ENCODE assay signal across 8 mouse cellular contexts in genomic region chr15:86113342-86113710, GRCm38 (mm10). TPM values are rescaled to one million over a fixed set of nuclear protein-coding genes. Genes with fewer than 3 reads are reported as not detected.
DNase-seq lines count a peak whose midpoint lies in the region; ATAC-seq lines count a peak whose summit lies in the region.

No protein-coding gene starts in this region.

- H3K4me2 ChIP-seq in heart, embryonic 12.5 days = peak overlapping the region; percentile 21
- H3K4me2 ChIP-seq in liver, embryonic 13.5 days = 0 out of 2 replicates have a peak overlapping the region, but pooled peaks have one; percentile 8

- WGBS in heart, embryonic 12.5 days = 11% methylated on average over 9 of the region's 9 CpGs
- 2% methylated on average over 9 of the region's 9 CpGs for WGBS in forebrain, embryonic 10.5 days
- 12% methylated on average over 9 of the region's 9 CpGs for WGBS in liver, embryonic 13.5 days (ENCODE audit: insufficient replicate concordance)

- H3K36me3 ChIP-seq in heart, embryonic 12.5 days = no peaks in the 10 kb centered on the region
- H3K36me3 ChIP-seq in forebrain, embryonic 10.5 days (replicated peaks) = peaks cover 4% of the 10 kb centered on the region
- H3K36me3 ChIP-seq in liver, embryonic 13.5 days = peaks cover 10% of the 10 kb centered on the region; the same call in 1 of the 2 replicates

- no peak for ATAC-seq in heart, embryonic 12.5 days (ENCODE audit: insufficient number of reproducible peaks, low FRiP score)
- ATAC-seq in liver, embryonic 13.5 days (ENCODE audit: low read depth) = peak; percentile 39

- H3K9ac ChIP-seq in heart, embryonic 12.5 days = no peak overlapping the region
- peak overlapping the region; percentile 50 for H3K9ac ChIP-seq in liver, embryonic 13.5 days

- H3K27ac ChIP-seq in heart, embryonic 12.5 days (ENCODE audit: poor library complexity, severe bottlenecking) = 0 out of 2 replicates have a peak overlapping the region, but pooled peaks have one; percentile 31
- peak overlapping the region; percentile 72 for H3K27ac ChIP-seq in forebrain, embryonic 10.5 days
- H3K27ac ChIP-seq in liver, embryonic 13.5 days = peak overlapping the region; percentile 72

- no peaks in the 10 kb centered on the region for H3K9me3 ChIP-seq in heart, embryonic 12.5 days (replicated peaks)
- no peaks in the 10 kb centered on the region for H3K9me3 ChIP-seq in forebrain, embryonic 10.5 days
- H3K9me3 ChIP-seq in liver, embryonic 13.5 days (replicated peaks) = no peaks in the 10 kb centered on the region

- H3K27me3 ChIP-seq in heart, embryonic 12.5 days (replicated peaks) = no peaks in the 10 kb centered on the region
- no peaks in the 10 kb centered on the region for H3K27me3 ChIP-seq in forebrain, embryonic 10.5 days (ENCODE audit: poor library complexity, severe bottlenecking)
- no peaks in the 10 kb centered on the region for H3K27me3 ChIP-seq in liver, embryonic 13.5 days

- DNase-seq in heart, postnatal 25 days (ENCODE audit: low spot score) = no peak
- peak; percentile 38 for DNase-seq in CD4-positive, CD25-positive, alpha-beta regulatory T cell, adult 2 months (ENCODE audit: low read depth, low spot score)
- DNase-seq in forebrain, embryonic 10.5 days (ENCODE audit: extremely low spot score, low spot score) = peak; percentile 25
- DNase-seq in liver, embryonic 13.5 days = no peak
- no peak for DNase-seq in ovary, postnatal 36 days (ENCODE audit: low spot score)
- DNase-seq in frontal cortex, postnatal 10 days (ENCODE audit: low spot score in 2 of 2) = no peak
- DNase-seq in gastrocnemius, postnatal 25 days = no peak

- peaks cover 83% of the 10 kb centered on the region for H3K4me1 ChIP-seq in heart, embryonic 12.5 days (replicated peaks)
- H3K4me1 ChIP-seq in forebrain, embryonic 10.5 days = peaks cover 74% of the 10 kb centered on the region
- peaks cover 86% of the 10 kb centered on the region for H3K4me1 ChIP-seq in liver, embryonic 13.5 days (replicated peaks)

- intact Hi-C loops in heart, postnatal 25 days (cut with DNase I) = loop anchor here (2.0 kb wide), 1 partner anchor 23 kb away; no protein-coding TSS in a partner anchor

- no peak overlapping the region for H3K4me3 ChIP-seq in heart, embryonic 12.5 days
- peak overlapping the region; percentile 19; the same call in 1 of the 2 replicates for H3K4me3 ChIP-seq in forebrain, embryonic 10.5 days
- no peak overlapping the region for H3K4me3 ChIP-seq in liver, embryonic 13.5 days (replicated peaks)

RNA-seq across cellular contexts. Expression of gene Gramd4, which starts 55.8 kb away (rescaled TPM):
- polyA plus RNA-seq in heart, embryonic 12.5 days (2016; fragmentation: Nextera tagmentation; extraction: Ambion mirVana) = 14.3 and 14.8 TPM in 2 replicates
- total RNA-seq in heart, postnatal 25 days (2021) = 10 to 100 TPM; 30.4 to 34.7 TPM
- polyA plus RNA-seq in forebrain, embryonic 10.5 days (2016; fragmentation: Nextera tagmentation; extraction: Ambion mirVana) = 13.9 and 16.2 TPM in 2 replicates
- polyA plus RNA-seq in liver, embryonic 13.5 days (2015; fragmentation: Nextera tagmentation; extraction: Ambion mirVana) = 6.8 and 7.0 TPM in 2 replicates
- total RNA-seq in gastrocnemius, postnatal 25 days (2021) = 1 to 10 TPM; 4.2 to 9.7 TPM

Comparison
In these comparisons a context has a peak if more than half of its experiments do, and no peak if none do; other contexts are left out.
1. DNase-seq: peak in CD4-positive, CD25-positive, alpha-beta regulatory T cell, adult 2 months (single experiment) and forebrain, embryonic 10.5 days (single experiment); none in heart, postnatal 25 days (single experiment), liver, embryonic 13.5 days (single experiment), ovary, postnatal 36 days (single experiment), frontal cortex, postnatal 10 days (0 of 2) and gastrocnemius, postnatal 25 days (single experiment).
2. Peak in every context shown above with its lines, with median percentiles within 50 percentile points of each other: H3K27ac ChIP-seq.